Mouse (Mus musculus): ENCODE data around the gene 4930579G24Rik.
A peak's percentile ranks its signal among the peaks of the same experiment; 100 is the strongest.

The 4930579G24Rik gene

DNA sequence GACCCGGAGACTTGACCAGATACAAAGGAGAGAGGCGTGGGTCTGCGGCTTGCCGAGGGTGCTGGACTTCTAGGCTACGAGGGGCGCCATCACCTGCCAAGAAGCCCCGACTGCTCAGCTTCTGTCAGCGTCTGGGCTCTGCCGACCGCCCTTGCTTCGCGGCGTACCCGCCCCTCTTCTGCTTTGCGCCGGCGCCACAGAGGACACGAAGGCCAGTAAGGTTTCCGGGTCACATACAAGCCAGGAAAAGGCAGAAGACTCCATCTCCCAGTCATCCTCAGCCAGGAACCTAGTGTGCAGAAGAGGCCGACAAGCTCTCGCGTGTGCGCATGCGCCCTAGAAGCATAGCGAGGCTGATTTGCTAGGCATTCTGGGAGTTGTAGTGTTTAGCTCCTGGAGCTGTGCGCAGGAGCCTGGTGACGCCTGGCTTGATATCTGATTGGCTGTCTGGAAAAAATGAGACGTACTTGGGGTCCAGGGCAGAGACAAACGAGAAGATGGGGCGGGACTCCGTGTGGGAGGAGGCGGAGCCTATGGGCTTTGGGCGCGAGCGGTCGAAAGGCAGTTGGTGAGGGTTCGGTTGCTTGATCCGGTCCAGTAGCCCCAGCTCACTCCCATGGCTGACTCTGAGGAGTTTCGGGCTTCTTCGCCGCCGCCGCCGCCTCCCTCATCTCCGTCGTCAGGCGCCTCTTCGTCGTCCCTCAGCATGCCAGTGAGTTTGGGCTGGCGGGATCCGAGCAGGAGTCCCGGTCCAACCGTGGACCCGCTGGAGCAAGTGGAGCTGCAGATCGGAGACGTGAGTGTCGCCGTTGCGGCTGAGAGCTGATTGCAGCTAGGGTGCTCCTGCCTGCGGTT, at the start of gene 4930579G24Rik:
4930579G24Rik (plus strand) TSS at position 519 of the 855 bp plus-strand sequence.
- DNase-seq: peak; percentile 98

DNA sequence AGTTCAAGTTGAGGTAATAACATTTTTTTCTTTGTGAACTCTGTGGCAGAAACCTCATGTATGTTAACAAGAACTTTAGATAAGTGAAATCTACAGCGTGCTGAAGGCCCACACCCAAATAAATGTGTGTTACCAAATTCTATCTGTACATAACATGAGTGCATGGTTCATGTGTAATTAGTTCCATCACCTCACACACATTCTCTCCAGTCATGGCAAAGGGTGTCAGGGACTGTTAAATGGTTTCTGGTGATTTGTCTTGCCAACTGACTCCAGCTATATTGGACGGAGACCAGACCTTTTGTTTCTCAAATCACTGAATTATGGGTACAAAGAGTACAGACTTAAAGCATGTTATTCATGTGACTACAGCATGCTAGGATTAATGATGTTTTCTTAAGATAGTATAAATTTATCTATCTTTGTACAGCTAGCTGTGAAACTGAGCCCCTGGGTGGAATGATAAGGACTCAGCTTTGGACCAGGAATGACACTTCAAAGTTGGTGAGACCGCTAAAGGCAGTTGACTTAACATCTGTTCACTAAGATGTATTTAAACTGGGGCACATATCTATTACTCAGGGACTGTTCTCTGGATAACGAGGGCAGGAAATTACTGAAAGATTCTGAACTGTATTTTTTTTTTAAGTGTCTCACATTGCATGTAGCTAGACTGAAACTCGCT, 48.8 kb upstream of the 4930579G24Rik start:
- DNase-seq: no peak

DNA sequence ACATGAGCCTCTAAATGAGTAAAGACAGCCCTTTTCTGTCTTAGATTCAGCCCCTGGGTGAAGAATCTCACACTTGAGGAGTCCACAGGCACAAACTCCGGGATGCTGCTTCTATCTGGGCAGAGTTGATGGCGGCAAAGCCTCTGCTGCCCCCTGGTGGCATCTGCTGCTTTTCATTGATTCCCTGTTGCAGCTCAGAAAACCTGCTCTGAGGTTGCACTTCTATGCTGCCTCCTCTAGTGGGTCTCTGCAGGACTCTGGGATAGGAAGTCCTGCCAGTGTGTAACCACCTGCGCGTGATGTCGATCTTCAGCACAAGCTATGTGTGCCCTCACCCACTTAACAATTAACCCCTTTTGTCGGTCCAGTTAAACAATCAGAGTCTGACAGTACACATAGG, 42.1 kb upstream of the 4930579G24Rik start:
- DNase-seq: peak; percentile 84 to 87

DNA sequence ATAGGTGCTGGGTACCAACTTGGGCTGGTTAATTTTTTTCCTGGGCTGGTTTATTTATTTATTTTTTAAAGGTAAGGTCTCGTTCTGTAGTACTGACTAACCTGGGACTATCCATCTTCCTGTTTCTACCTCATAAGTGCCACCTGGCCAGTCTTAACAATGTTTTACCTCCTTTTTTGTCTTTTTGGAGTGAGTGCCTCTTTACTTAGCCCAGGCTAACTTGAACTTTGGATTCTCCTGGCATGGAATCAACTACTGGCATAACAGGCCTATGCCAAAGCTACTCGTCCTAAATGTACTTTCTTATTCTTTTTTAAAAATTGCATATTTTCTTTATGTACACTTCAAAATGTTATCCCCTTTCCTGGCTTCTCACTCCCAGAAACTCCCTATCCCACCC, 39.2 kb upstream of the 4930579G24Rik start:
- DNase-seq: no peak

DNA sequence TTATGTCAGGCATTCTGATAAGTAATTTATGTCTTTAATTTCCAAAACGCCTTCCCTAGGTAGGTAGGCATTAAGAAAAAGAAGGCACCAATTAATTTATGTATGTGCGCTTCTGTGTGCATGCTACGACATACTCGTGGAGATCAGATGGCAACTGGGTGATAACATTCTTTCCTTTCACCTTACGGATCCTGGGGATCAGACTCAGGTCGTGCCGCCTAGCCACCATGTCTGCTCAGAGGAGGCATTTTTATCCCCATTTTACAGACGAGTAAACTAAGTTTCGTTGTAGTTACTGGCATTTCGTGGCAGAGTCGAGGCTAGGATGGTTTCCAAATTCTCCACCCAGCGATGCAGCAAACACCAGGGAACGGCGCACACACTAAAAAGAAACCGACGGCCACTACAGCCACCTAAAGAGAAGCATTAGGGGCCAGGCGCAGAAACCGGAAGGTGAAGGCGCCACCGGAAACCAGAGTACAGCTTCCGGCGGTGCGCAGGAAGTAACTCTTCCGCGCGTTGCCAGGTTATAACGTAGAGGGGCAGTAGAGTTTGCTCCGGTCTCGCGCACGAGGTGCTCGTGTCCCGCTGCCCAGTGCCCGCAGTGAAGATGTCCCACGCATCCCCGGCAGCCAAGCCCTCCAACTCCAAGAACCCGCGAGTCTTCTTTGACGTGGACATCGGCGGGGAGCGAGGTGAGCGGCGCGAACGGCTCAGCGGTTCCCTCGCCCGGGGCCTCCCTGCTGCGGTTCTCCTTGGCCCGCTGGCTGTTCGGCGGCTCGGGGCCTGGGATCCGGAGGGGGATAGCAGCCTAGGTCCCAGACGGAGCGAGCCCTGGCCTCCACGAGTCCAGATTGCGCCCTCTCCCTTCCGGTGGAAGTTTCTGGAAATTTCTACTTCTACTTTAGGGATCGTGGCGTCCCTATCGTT, 37.8 kb upstream of the 4930579G24Rik start, which contains the start of gene Ppid:
Ppid (plus strand) TSS at position 480 of the 930 bp plus-strand sequence.
- peak; percentile 75 to 81 for DNase-seq

DNA sequence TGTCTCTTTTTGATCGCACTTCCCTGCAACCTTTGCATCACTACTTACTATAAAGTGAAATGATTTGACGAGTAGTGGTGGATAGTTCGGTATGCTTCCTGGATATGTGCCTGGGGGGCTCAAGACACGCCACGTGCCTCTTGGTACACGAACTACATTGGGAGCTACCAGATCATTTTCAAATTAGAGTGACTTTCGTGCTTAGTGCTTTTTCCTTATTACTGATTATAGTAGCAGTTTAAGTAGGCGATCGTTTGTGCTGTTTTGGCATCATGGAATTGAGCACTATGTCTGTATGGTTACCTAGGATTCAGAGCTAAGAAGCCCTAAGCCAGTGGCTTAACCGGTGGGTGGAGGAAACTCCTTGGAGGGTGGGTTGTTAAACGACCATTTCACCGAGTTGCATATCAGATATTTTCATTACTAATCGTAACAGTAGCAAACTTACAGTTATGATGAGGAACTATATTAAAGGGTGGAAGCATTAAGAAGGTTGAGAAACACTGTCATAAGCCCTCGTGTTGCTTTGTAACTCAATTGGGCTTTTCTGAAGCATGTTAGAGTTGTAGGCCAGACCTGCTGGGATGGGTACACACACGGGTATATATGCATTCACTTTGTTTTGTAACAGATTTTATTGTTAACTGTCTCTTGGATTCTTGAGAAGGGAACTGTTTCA, 36.9 kb upstream of the 4930579G24Rik start:
- DNase-seq: no peak

DNA sequence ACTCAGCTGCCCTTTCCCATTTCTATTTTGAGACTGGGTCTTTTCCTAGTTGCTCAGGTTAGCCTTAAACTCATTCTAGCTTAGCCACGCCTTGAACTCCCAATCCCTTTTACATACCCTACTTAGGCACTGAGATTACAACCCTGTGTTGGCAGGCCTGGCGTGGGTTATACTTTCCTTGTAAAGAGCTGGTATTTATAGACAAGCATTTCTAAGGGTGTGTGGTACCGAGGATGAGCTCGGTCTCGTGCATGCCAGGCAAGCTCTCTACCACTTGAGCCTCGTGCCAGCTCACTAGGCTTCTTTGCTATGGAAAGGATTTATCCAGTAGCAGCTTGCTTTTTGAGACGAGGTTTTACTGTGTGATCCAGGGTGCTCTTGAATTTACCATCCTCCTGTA, 33.4 kb upstream of the 4930579G24Rik start:
- no peak for DNase-seq

DNA sequence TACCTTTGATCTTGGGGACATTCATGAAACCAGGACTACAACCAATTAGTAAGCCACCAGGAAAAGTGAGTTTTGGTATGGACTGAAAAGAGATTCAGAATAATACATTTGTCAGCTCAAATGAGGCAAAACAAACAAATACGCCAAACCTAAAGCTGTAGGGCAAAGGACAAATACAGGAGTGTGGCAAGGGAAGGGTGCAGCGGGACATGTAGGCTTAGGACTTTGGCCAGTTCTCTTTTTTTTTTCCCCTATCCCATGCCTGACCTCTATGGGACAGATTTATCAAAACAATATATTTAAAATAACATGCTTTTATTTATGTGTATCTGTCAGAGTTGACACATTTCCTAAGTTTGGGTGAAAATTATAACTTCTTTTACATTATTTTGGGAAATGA, 19.0 kb upstream of the 4930579G24Rik start:
- no peak for DNase-seq

DNA sequence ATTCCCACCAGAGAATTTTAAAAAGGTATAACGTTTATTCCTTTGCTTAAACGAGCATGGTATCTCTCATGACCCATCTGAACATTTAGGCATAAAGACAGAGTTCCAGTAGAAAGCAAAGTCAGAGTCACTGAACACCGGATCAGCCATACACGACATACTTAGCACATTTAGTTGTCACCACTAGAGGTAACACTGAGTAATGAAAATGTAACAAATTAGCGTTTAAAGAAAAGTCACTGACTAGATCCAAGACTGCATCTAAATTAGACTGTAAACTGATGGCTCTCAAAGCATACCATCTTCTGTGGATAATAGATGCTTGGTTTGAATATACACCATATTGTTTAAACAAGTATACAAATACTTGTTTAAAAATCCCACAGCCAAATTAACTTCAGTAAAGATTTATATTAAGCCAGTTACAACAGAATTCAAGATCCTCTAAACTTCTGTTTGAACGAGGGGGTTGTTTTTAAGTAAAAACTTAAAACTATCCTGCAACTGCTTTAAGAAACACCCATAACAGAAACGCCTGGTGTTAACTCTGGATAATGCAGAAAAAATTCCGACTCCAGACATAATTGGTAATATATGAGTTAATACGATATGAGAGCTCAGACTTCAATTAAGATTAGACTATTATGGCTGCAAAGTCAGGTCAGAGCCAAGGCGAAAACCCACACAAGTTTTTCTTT, 1.2 kb upstream of the 4930579G24Rik start:
- no peak for DNase-seq

DNA sequence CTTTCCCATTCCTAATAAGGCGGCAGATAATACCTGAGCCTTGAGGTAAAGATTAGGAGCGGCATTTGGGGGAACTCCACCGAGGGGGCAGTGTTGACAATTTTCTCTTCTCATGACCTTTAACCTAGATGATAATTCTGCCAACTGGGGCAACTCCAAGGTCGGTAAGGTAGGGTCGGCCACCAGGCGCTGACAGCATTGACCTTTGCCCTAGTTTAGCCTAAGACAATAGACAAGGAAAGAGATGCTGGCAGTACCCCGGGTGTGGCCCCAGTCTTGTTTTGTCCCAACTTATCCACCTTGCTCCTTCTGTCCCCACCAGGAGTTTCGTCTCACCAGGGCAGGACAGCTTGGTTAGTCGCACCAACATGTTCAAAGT, 708 bp upstream of the 4930579G24Rik start:
- DNase-seq: no peak

DNA sequence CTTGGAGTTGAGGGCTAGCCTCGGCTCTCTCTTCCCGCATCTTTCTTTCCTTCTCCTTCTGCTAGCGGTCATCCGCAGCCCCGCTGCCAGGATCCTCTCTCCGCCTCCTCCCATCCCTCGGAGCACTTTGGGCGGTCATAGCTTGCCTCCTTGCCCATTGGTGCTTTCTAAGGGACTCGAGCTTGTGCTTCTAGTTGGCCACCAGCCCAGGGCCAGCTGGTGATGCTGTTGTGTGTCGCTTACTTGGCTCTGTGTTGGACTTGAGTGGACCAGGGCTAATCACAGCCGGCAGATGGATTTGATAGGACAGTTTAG, 494 bp downstream of the 4930579G24Rik start, which contains the start of gene Etfdh:
Etfdh (minus strand) TSS at position 85 of the 315 bp plus-strand sequence.
- DNase-seq: peak; percentile 55 to 59

DNA sequence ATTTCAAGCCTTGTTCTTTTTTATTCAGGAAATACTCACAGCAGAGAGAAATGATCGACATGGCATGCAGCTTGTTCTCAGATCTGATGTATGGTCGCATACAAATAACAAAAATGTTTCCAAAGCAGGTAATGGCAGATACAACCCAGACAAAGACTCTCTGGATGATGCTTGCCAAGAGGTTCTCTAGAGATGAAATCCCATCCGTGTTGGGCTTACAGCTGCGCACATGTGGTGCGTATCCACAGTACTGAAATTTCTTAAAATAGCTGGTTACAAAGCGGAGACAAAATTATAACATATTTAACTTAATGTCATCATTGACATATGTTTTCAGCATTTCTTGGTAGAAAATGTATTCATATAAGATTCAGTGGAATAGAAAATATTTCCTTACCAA, 23.2 kb downstream of the 4930579G24Rik start:
- no peak for DNase-seq

DNA sequence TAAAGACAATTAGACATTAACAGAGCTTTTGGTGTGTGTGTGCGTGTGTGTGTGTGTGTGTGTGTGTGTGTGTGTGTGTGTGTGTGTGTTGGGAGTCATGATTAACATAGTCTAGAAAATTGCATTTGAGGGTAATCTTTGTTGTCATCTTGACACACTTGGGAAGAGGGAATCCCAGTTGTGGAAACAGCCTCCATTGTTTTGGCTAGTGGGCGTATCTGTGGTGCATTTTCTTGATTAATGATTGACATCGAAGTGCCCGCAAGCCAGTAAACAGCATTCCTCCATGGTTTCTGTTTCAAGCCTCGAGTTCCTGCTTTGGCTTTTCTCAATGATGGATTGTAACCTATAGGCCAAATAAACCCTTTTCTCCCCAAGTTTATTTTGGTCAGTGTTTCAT, 27.8 kb downstream of the 4930579G24Rik start:
- no peak for DNase-seq

DNA sequence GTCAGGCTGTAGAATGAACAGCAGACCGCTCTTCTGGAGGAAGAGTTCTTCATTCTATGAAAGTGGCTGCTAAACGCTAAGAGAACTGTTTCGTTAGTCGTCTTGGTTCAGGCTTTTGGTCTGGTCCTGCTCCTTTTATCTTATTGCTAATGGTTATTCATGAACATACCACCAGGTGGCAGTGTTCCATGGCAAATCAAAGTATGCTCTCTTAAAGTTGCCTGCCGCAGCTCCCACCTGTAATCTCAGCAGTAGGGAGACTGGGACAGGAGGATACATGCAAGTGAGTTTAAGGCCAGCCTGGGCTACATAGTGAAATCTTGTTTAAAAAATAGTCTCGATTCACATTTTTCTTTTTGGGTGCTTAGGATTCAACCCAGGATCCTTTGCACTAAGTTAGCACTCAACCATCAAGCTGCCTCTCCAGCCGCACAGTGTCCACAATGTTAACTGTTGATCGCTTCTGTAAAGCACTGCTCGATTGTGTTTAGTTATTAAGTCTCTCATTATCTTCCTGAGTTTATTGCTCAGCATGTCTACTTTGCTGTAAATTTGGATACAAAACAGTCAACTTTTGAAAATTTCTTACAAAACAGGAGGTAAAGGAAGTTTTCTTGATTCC, 36.0 kb downstream of the 4930579G24Rik start:
- peak in 1 of 2 experiments; percentile 34 for DNase-seq

DNA sequence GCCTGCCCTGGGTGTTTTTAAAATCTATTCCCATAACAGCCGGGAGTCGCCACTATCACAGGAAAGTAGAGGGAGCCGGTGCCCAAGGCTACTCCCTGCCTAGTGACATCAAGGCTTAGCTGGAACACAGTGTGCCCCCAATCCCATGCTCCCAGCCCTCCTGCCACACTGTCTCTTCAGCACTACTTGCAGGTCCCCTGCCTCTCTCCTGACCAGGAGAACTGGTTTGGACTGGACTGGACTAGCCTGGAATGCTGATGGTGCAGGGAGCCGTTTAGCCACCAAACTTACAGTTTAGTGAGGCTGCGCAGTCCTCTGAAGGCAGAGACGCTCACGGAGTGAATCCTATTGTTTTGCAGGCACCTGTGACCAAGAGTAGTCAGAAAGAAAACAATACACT, 41.7 kb downstream of the 4930579G24Rik start:
- no peak for DNase-seq

DNA sequence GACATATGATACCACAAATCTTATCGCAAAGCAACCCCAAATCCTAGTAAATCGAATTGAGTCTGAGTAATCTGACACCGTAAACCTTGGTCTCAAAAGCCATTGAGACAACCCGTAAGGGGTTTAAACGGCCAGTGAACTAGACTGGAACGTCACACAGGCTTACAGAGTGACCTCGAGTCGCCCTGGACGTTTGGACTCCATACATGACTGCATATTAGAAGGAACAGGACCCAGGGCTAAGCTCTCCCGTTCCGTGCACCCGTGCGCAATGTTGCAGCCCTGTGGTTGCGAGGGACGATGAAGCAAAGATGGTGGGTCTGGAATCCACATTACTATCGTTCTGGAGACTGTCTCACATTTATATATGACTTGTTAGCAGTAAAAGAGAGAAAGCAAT, 43.3 kb downstream of the 4930579G24Rik start:
- no peak for DNase-seq

DNA sequence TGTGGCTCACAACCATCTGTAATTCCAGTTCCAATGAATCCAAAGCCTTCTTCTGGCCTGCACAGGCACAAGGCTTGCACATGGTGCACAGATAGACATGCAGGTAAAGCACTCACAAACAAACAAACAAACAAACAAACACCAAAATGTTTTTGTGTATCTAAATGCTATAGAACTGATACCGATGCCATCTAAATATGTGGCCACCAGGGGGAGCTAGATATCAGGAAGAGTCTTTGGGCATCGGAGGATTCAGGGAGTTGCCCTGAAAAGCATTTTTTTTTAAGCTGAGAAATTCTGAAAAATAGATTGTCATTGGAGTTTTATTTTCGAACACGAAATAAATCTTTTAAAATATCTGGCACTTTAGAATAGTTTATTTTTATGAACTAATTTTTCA, 44.2 kb downstream of the 4930579G24Rik start:
- peak in 1 of 2 experiments; percentile 29 for DNase-seq

DNA sequence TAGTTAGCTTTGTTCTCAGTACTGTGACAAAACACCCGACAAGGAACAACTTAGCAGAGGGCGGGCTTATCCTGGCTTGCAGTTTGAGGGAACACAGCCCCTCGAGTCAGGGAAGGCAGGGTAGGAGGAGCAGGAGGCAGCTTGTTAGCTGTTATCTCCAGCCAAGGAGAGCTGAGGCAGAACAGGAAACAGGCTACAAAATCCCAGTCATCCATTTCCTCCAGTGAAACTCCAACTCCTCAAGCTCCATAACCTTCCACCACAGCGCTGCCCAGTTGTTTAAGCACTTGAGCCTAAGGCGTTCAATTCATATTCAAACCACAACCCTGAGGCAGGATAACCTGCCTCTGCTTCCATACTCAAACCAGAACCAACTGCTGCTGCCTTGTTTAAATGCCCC, 45.8 kb downstream of the 4930579G24Rik start:
- DNase-seq: no peak

DNA sequence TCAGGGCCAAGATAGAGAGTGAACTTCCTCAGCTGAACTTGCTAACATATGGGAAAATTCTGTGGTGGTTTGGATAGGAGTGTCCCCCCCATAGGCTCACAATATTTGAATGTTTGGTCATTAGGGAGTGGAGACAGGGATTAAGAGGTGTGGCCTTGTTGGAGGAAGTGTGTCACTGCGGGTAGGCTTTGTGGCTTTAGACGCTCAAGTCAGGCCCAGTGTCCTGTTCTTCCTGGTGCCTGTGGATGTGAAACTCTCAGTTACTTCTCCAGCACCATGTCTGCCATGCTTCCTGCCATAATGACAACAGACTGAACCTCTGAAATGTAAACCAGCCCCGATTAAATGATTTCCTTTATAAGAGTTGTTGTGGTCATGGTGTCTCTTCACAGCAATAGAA, 47.5 kb downstream of the 4930579G24Rik start:
- no peak for DNase-seq
